Mouse (Mus musculus) thymus, postnatal 36 days (tissue): ENCODE results near the gene Trpc4ap.
A peak's percentile ranks its signal among the peaks of the same experiment; 100 is the strongest.

ENCODE experiments used
- DNase-seq, 2 experiments: peaks; one replicate each; pipeline ENCODE4 v3.0.0; 2022; ENCODE audit warnings: mixed read lengths in 2 of 2

Trpc4ap gene

DNA sequence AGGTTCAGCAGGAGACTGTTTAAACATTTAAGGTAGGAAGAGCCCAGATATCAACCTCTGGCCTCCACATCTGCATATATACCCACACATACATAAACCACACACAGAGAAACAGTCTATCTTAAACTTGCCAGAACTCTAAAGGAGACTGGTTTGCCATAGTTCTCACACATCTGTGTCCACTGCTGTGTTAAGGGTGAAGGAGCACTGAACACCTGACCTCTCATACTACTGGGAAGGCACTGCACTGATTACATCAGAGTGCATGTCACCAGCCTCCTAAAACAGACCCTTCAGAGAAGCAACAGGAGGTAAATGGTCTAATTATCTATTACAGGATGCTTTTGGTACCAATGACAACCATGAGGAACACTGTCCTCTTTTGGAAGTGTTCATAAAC is 55.3 kb downstream of the Trpc4ap start:
- DNase-seq = no peak

DNA sequence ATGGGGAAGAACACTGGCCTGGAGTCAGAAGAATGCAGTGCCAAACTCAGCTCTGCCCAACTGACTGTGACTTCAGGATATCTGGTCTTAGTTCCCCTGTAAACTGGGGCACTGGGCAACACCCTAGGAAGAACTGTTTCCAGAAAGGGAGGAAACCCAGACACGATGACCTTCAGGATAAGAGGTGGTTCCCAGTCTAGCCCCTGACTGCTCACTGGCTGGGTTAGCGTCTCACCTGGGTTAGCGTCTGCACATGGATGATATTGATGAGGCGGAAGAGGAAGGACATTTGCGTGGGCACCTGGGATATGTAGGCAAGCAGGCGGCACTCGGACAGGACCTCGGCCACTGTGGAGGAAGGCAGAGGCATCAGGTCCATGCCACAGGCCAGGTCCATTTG is 56.2 kb downstream of the Trpc4ap start:
- DNase-seq = no peak

DNA sequence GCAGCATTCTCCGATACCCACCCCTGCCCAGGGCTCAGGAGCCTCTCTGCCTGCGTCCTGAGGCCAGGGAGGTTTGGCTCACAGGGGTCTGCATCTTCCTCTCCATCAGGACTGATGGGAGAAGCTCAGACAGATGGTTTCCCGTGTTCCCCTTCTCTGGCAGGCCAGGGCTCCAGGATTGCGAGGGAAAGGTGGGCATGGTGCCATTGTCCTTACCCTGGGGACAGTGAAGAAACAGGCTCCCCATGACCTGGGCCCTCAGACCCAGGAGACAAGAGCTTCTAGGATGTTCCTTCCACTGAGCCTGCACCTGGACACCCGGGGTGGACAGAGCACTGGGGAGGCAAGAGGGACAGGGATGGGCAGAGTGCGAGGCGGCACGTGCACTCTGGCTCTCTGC is 57.6 kb downstream of the Trpc4ap start:
- no peak for DNase-seq

DNA sequence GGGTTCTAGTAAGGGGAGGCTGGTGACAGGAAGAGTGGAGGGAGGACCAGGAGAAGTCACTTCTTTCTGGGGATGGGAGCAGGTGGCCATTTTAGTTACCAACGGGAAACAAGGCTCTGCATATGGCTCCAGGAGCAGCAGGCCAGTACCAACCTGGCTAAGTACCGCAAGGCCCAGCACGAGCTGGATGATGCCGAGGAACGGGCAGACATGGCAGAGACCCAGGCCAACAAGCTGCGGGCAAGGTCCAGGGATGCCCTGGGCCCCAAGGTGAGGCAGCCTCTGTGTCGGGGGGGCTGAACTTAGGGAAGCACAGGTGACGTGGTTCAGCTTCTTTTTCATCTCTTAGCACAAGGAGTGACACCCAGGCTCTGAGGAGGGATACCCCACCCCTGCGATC is 58.5 kb downstream of the Trpc4ap start:
- no peak for DNase-seq

DNA sequence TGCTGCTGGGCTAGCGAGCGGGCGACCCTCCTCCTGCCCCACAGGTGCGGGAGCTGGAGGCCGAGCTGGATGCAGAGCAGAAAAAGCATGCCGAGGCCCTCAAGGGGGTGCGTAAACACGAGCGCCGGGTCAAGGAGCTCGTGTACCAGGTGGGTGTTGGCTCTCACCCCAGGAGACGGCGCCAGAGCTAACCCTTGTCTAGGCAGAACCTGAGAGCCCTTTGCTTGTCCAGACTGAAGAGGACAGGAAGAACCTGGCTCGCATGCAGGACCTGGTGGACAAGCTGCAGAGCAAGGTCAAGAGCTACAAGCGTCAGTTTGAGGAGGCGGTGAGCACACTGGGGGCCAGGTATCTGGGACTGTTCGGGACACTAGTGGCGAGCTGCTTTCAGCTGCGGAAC is 59.1 kb downstream of the Trpc4ap start:
- no peak for DNase-seq

DNA sequence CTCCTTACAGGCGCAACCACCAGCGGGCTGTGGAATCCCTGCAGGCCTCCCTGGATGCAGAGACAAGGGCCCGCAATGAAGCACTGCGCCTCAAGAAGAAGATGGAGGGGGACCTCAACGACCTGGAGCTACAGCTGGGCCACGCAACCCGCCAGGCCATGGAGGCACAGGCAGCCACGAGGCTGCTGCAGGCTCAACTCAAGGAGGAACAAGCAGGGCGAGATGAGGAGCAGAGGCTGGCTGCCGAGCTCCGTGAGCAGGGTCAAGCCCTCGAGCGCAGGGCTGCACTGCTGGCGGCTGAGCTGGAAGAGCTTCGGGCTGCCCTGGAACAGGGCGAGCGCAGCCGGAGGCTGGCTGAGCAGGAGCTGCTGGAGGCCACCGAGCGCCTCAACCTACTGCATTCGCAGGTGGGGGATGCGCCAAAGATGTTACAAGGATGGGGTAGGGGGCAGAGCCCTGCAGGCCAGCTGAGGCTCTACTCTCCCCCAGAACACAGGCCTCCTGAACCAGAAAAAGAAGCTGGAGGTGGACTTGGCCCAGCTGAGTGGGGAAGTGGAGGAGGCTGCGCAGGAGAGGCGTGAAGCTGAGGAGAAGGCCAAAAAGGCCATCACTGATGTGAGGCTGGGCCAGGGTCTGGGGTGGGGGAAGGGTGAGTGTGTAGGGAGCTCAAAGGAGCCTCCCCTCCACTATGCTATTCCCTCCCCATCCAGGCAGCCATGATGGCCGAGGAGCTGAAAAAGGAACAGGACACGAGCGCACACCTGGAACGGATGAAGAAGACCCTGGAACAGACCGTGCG is 59.8 kb downstream of the Trpc4ap start:
- no peak for DNase-seq

DNA sequence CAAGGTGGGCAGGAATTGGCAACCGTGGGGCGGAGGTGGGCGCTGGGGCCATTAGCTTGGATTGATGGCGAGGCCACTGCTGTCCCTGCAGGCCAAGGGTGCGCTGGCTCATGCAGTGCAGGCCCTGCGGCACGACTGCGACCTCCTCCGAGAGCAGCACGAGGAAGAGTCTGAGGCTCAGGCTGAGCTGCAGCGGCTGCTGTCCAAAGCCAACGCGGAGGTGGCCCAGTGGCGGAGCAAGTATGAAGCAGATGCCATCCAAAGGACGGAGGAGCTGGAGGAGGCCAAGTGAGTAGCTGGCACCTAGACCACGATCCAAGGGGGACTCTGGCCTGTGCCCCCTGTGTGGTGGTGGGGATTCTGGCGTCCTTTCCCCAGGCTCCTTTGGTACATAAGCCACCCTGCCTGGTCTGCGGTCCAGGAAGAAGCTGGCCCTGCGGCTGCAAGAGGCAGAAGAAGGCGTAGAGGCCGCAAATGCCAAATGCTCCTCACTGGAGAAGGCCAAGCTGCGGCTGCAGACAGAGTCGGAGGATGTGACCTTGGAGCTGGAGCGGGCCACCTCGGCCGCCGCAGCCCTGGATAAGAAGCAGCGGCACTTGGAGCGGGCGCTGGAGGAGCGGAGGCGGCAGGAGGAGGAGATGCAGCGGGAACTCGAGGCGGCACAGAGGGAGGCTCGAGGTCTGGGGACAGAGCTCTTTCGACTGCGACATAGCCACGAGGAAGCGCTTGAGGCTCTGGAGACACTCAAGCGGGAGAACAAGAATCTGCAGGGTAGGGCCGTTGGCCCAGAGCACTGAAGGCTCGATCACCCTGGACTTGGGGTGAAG is 61.4 kb downstream of the Trpc4ap start:
- DNase-seq = no peak

DNA sequence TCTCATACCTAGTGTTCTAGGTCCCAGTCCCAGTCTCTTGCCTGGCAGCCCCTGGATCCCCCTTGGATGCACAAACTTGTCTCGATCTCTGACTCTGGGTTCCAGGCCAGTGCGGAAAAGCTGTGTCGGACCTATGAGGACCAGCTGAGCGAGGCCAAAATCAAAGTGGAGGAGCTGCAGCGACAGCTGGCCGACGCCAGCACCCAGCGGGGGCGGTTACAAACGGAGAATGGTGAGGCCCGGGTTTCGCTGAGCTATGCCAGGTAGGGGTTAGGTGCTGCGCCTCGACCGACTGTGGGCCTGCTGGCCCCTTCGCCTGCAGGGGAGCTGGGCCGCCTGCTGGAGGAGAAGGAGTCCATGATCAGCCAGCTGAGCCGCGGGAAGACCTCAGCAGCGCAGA is 62.0 kb downstream of the Trpc4ap start:
- DNase-seq = no peak

DNA sequence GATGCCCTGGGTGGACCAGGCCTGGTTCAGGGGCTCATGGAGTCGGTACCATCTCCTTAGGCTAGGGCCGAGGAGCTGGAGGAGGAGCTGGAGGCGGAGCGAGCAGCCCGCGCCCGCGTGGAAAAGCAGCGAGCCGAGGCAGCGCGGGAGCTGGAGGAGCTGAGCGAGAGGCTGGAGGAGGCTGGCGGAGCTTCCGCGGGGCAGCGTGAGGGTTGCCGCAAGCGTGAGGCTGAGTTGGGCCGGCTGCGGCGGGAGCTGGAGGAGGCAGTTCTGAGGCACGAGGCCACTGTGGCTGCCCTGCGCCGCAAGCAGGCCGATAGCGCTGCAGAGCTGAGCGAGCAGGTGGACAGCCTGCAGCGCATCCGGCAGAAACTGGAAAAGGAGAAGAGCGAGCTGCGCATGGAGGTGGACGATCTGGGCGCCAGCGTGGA is 62.9 kb downstream of the Trpc4ap start:
- no peak for DNase-seq

DNA sequence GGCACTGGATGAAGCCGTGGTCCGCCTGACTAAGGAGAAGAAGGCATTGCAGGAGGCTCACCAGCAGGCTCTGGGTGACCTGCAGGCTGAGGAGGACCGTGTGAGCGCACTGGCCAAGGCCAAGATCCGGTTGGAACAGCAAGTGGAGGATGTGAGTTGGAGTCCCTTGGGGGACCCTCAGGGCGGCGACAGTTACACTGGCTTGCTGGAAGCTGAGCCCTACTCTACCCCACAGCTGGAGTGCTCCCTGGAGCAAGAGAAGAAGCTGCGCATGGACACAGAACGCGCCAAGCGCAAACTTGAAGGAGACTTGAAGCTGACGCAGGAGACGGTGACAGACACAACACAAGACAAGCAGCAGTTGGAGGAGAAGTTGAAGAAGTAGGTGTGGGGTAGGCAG is 63.7 kb downstream of the Trpc4ap start:
- no peak for DNase-seq

DNA sequence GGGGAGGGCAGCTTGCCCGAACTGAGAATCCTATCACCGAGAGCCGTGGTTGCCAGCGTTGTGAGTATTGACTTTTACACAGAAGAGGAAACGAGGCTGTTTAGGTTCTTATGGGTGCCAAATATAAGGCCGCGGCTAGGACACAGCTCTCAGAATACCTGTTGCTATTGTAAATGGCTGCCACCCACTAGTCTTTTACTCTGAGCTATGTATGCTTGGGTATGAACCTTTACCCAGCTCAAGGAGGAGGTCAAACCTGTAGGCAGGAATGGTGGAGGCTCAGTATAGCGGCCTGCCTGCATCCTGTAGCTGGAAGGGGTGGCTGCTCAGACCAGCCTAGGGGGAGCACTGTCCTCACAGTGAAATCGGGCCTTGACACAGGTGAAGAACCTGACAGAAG is 64.1 kb downstream of the Trpc4ap start:
- no peak for DNase-seq

DNA sequence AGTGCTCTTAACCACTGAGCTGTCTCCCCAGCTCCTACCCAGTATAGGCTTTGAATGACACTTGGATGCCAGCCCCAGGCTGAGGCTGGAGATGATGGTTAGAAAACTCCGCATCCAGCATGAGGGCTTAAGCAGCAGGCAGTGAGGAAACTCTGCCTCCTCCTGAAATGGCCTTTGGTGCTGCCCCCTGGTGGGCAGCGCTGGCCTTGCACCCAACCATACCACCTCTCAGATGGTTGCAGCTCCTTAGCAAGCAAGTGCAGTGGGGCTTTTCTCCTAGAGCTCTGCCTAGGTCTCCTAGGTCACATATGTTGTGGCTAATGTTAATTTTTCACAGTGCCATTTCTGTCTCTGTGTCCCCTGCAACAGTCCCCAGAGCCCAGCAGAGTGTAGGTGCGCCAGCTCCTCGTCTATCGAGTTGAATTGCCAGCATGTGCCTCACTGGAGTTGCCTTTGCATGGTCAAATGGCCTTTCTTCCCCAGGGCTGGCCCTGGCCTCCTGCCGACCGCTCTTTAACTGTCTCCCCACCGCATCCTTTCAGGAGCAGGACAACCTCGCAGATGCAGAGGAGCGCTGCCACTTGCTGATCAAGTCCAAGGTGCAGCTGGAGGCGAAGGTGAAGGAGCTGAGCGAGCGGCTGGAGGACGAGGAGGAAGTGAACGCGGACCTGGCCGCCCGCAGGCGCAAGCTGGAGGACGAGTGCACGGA is 65.0 kb downstream of the Trpc4ap start:
- DNase-seq = peak; percentile 70 to 72

DNA sequence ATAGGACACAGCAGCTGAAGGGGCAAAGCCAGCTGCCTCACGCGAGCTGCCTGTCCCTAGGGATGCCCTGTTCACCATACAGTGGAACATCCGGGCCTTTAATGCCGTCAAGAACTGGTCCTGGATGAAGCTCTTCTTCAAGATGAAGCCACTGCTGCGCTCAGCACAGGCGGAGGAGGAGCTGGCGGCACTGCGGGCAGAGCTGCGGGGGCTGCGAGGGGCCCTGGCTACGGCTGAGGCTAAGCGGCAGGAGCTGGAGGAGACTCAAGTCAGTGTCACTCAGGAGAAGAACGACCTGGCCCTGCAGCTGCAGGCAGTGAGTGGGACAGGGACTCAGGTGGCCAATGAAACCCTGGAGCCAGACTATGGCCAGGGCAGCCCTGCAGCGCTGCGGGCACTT is 65.9 kb downstream of the Trpc4ap start:
- no peak for DNase-seq

DNA sequence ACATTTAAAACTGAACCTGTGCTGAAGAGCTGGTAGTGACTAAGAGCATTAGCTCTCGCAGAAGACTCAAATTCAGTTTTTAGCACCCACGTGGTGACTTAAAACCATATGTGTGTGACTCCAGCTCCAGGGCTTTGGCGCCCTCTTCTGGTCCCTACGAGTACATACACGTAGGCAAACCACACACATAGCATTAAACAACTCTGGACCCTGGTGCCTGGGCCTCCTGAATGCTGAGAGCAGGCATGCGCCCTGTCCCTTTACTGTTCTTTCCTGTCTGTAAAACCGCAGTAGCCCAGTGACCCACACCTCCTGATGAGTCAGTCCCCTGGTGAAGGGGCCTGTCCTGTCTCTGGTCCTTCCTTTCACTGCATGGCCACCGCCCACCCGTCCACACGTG is 67.5 kb downstream of the Trpc4ap start:
- DNase-seq = no peak

DNA sequence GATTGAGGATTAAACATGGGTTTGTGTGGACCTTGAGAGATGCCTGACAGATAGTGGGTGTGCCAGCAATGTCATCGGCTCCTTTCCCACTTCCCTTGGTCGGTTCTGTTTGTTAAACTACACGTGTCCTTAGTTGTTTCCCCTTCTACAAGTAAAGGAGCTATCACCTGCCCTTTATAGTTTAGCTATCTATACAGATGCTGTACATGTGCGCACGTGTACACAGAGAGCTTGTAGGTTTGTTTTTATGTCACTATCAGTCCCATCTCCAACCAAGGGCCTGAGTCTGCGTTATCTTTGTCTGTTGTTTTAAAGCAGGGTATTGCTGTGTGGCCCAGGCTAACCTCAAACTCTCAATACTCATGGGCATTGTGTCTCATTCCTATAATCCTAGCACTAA is 68.2 kb downstream of the Trpc4ap start:
- DNase-seq = no peak

DNA sequence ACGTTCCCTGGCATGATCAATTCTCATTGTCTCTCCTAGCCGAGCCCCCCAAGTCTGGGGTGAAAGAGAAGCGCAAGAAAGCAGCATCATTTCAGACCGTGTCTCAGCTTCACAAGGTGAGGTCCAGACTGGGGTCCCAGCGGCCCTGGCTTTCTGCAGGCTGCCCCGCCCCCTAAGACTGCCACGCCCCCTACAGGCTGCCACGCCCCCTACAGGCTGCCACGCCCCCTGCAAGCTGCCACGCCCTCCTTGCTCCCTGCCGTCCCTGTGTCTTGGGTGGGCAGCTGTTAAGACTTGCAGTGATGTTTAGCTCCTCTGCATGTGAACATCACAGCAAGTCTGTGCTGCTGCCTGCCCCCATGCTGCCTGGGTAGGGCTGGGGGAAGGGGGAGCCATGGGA is 69.6 kb downstream of the Trpc4ap start:
- no peak for DNase-seq

DNA sequence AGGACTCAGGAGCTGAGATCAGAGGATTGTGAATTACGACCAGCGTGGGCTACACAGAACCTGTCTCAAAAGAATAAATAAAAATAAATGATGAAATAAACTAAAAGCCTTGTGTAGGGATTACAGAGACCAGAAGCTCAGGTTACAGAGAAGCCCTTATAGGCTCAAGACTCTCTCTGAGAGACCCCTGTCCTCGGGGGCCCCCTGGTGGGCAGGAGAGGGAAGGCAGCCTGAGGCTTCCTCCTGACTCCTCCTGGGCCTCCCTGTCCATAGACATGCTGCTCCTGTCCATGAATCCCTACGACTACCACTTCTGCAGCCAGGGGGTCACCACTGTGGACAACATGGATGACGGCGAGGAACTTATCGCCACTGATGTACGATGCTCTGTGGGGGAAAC is 72.4 kb downstream of the Trpc4ap start:
- peak; percentile 84 to 88 for DNase-seq

DNA sequence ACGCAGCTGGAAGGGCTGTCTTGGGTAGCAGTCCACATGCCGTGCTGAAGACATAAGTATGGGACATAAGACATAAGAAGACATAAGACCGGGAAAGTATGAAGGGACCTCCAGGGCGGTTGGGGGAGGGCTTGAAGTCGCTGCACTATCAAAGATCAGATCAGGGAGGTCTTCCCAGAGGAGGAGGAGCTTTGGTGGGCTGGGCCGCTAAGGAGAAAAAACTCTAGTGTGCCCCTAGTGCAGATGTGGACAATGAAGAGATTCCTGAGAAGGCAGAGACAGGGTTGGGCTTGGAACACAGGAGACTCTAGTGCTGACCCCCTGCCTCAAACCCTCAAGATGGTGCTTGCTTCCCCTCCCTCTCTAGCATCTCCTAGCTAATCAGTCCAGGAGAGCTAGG is 75.2 kb downstream of the Trpc4ap start:
- DNase-seq = no peak

DNA sequence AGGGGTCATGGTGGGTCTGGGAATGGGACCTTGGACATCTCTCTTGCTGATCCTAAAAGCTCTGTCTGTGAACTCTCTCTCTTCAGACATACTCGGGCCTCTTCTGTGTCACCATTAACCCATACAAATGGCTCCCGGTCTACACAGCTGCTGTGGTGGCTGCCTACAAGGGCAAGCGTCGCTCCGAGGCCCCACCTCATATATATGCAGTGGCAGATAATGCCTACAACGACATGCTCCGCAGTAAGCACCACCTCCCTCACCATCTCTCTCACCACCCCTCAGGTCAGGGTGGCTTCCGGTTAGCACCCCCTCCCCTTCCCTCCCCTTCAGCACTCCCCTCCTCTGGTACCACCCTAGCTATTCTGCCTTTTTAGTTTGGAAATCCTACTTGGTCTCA is 78.2 kb downstream of the Trpc4ap start:
- no peak for DNase-seq

DNA sequence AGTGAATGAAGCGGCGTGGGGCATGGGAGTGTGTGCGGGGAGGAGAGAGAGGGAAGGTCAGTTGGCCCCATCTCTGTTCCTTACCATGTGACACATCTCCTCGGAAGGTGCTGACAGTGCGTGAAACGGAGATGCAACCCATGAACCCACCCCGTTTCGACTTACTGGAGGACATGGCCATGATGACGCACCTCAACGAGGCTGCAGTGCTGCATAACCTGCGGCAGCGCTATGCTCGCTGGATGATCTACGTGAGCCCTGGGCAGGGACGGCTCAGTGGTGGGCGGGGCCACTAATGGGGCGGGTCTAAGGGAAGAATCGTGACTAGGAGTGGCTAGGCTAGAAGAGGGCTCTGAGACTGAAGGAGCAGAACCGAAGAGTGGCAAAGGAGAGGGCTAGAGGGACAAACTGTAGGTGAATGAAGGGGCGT is 78.8 kb downstream of the Trpc4ap start:
- DNase-seq = peak; percentile 51 to 61

DNA sequence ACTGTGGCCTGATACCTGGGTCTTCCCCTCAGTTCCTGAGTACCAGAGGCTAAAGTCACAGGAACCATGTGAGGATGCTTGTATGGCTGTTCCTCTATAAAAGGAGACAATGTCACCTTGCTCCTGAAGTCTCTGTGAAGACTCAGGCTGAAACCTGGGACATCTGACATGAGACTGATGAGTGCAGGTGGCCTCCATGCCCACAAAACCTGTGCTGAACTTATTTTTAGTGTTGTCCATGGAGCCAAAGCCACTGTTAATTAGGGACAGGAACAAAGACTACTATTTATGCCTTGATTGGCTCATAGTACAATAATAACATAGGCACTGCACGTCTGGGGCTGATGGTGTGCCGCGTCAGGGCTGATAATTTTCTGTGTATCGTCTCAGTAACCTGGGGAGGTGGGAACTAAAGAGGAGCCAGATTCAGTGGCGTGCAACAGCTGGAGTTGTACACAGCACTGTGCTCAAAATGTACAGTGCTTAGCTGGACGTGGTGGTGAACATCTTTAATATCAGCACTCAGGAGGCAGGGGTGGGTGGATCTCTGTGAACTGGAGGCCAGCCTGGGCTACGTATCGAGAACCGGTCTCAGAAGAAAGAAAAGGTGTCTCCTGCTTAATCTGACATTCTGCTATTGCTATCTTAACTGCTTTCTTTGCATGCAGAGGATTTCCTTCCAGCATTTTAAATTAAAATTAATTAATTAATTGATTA is 80.2 kb downstream of the Trpc4ap start:
- DNase-seq = no peak

DNA sequence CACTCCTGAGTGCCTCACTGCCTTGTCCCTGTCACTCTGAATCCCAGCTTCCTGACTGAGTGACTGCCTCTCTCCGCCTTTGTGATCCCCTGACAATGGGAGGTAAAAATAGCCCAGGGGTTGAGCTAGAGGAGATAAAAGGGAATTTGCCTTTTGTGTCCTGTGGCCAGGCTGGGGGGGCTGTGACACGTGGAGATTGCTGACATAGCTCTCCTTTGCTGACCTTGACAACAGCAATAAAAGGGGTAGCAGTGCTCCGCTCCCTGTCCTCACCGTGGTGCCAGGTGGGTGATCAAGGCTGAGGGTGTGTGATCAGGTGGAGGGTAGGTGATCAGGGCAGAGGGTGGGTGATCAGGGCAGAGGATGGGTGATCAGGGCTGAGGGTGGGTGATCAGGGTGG is 81.2 kb downstream of the Trpc4ap start, which contains the start of gene Myh7b:
Gene Myh7b, plus strand, starts transcription at position 235 of the 400 bp plus-strand sequence.
- no peak for DNase-seq

DNA sequence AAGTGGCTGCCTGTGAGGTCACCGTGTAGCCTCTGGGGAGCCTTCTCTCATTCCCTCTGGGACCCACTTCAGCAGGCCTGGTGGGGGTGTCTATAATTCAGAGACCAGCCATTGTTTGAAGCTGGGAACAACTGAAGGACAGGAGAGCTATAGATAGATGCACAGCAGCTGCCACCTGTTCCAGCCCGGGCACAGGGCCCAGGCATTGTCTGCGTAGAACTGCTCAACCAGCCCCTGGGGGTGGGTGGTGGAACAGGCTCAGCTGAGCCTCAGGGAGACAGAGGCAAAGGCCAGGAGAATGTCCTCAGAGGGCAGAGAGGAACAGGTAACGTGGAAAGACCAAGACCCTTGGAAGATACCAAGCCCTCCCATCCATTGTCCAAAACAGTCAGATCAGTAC is 85.8 kb downstream of the Trpc4ap start:
- no peak for DNase-seq
